Mouse (Mus musculus) T-helper 2 cell (primary cell): ENCODE data around the gene Dact3.

Experiments
- in situ Hi-C: fragments of 300-600 bp; cut with MboI, MseI; formaldehyde crosslinking; loops from one replicate; pipeline ENCODE4 v1.15.1; 2025; ENCODE audit warnings: high pct_unique_total_duplicates

Gene Dact3

GRCm38 (mm10) chr7:16853302-16853831, 21.8 kb upstream of the Dact3 start:
- in situ Hi-C loops = no loop called here

DNA sequence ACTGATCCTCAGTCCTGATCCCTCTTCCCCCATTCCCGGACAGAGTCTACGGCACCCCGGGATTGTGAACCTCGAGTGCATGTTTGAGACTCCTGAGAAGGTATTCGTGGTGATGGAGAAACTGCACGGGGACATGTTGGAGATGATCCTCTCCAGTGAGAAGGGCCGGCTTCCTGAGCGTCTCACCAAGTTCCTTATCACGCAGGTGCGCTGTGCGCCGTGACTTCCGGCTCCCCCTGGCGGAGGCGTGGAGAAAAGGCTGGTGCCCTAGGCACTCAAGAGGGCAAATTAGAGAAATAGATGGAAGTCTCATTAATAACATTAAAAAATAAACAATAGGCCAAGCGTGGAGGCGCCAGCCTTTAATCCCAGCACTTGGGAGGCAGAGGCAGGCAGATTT, 16.8 kb upstream of the Dact3 start:
- in situ Hi-C loops = loop anchor here (5.0 kb wide), 1 partner anchor 64 kb away; the partner anchor contains the start of gene Calm3

GRCm38 (mm10) chr7:16859902-16860651, 15.0 kb upstream of the Dact3 start:
- in situ Hi-C loops = loop anchor here (5.0 kb wide), 1 partner anchor 62 kb away; the partner anchor contains the start of gene Calm3

DNA sequence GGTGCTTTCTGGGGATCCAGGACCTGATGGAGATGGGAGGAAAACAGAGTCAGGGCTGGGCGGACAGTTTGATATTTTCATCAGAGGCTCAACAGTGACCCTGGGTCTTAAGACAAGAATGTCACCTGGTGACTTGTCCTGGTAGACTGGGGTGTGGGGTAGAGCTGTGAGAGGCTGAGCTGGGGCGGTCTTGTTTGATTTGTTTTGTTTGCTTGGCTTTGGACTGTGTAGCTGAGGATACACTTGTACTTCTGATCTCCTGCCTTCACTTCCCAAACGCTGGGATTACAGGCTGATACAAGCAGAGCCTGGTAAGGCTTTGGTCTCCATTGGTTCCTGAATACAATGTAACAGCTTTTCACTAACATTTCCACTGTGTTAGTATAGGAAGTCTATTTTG, 7.6 kb upstream of the Dact3 start:
- in situ Hi-C loops = no loop called here

GRCm38 (mm10) chr7:16869497-16869896, 5.6 kb upstream of the Dact3 start:
- in situ Hi-C loops = no loop called here

- in situ Hi-C loops = no loop called here
These were observed 3.5 kb upstream of the Dact3 start for GRCm38 (mm10) chr7:16871600-16871999.

DNA sequence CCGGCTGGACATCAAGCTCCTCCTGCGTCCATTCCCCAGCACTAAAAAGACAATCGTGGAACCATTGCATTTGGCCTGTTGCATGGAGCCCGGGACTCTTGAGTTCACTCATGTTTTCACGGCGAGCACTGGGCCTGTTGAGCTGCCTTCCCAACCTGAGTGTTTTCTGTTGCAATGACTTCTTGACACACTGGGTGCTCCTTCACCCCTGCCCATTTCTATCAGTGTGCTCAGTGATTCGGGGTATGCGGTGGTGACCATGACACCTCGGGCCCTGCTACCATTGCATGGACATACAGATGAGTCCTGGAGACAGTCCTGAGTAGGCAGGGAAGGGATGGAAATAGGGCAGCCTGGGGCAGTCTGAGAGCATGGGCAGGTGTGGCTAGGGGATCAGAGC, 2.6 kb upstream of the Dact3 start:
- in situ Hi-C loops = no loop called here

- in situ Hi-C loops = no loop called here
These were observed 1.7 kb upstream of the Dact3 start for GRCm38 (mm10) chr7:16873392-16873791.

GRCm38 (mm10) chr7:16874190-16874589, 927 bp upstream of the Dact3 start:
- in situ Hi-C loops = no loop called here

DNA sequence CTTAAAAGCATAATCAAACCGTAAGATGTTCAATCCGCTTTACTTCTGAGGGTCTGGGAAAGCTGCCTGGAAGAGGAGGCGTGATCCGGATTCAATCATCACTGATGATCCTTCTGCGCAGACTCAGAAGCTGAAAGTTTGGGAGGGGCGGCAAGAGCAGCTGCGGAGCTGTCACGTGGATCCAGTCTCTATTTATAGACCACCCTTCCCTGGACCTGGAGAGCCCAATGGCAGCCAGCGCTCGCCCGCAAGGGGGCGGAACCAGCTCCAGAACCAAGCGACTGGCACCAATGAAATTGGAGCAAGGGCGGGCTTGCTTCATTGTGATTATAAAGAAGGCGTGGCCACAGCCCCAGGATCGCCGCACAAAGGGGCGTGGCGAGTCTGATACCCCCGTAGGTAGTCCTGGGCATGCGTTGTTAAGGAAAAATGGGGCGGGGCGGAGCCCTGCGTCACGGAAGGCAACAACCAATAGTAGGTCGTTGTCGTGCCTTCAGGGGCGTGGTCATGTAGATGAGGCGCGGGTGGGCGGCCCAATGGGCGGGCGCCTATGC, 284 bp upstream of the Dact3 start:
- in situ Hi-C loops = loop anchor here (25.0 kb wide), 1 partner anchor 938 kb away; the partner anchor contains the start of gene Nop53

DNA sequence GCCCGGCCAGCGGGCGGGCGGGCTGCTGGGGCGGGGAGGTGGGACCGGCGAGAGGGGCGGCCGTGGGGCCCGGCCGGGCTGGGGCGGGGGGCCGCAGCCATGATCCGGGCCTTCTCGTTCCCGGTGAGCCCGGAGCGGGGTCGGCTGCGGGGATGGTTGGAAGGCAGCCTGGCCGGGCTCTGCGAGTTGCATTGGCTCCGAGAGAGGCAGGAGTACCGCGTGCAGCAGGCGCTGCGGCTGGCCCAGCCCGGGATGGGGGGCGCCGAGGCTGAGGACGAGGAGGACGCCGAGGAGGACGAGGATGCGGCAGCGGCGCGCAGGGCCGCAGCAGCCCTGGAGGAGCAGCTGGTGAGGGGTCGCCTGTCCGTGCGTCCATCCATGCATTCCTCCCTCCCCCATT, 209 bp downstream of the Dact3 start:
- in situ Hi-C loops = loop anchor here (25.0 kb wide), 1 partner anchor 938 kb away; the partner anchor contains the start of gene Nop53

DNA sequence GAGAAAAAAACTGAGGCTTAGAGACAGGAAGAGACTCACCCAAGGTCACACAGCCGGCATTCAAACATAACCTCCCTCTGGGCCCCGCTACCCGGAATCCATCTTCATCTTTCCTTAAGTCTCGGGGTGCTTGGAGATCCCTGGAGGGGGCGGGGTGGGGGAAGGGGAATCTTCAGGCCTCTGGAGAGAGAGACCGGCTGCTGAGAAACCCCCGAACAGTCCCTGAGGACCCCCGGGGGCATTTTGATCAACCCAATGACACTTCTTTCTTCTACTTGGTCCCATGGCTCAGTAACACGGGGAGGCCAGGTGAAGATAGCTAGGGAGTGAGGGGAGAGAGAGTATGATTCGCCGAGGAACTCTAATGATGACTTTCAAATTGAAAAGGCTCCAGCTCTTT, 889 bp downstream of the Dact3 start:
- in situ Hi-C loops = loop anchor here (25.0 kb wide), 1 partner anchor 939 kb away; the partner anchor contains the start of gene Nop53

DNA sequence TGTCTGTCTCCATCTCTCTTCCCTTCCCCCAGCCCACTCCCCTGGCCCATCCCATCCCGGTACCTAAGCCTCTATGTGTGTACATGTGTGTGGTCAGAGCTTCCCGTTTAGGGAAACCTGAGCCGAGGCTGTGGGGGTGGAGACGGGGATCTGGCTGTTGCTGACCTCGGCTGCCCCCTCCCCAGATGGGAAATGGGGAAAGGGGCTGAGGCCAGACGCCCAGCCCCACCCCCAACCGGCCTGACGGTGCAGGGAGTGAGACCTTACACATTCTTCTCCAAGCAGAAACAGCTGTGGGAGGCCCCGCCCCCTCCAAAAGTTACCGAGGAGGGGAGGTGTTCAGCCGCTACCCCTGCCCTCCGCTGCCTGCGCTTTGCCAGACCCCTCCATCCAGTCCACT, 1.5 kb downstream of the Dact3 start:
- in situ Hi-C loops = loop anchor here (25.0 kb wide), 1 partner anchor 939 kb away; the partner anchor contains the start of gene Nop53

DNA sequence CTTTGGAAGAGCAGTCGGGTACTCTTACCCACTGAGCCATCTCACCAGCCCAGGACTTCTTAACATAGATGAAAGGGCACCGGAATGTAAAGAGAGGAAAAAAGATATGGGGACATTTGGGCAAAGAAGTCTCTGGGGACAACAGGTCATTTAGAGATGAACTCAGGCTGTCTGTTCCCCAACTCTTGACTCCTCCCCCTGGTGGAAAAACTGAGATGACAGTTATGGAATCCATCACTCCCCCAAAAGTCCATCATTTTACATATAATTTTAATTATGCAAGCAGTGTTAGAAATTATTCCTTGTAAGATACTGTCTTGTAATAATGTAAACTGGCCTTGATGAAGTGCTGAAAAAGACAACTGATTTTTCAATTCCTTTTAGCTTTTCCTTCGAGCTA, 2.6 kb downstream of the Dact3 start:
- in situ Hi-C loops = loop anchor here (25.0 kb wide), 1 partner anchor 940 kb away; the partner anchor contains the start of gene Nop53

DNA sequence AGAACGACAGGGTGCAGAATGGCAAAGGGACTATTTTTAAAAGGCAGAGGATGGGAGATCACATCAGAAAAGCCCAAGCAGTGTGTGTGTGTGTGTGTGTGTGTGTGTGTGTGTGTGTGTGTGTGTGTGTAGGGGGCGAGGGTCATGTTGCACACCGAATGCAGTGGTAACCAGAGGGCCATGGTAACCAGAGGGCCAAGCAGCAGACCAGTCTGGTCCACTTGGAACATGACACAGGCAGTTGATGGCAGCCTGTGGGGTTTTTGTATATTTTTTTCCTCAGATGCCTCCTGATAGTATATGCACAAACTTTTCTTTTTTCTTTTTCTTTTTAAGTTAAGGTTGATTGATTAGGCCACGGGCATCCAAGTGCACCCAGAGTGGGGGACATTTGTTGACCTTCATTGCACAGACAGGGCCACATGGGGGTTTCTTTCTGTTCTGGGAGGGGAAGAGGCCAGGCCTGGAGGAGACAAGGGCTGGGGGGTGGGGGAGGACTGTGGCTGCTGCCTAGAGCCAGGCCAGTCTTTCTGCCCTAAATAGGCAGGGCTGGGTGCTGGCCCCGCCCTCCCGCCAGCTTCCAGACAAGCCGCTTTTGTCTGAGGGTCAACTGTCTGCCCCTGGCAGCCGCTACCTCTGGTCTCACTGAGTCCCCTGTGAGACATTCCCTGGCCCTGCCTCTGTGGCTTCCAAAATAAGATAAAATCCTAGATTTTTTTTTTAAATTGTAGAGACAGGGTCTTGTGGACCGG, 4.9 kb downstream of the Dact3 start:
- in situ Hi-C loops = loop anchor here (25.0 kb wide), 1 partner anchor 943 kb away; the partner anchor contains the start of gene Nop53

GRCm38 (mm10) chr7:16880615-16881014, 5.5 kb downstream of the Dact3 start:
- in situ Hi-C loops = loop anchor here (25.0 kb wide), 1 partner anchor 943 kb away; the partner anchor contains the start of gene Nop53

GRCm38 (mm10) chr7:16883162-16883561, 8.0 kb downstream of the Dact3 start:
- in situ Hi-C loops = loop anchor here (25.0 kb wide), 1 partner anchor 946 kb away; the partner anchor contains the start of gene Nop53

GRCm38 (mm10) chr7:16884334-16884733, 9.2 kb downstream of the Dact3 start:
- in situ Hi-C loops = loop anchor here (25.0 kb wide), 1 partner anchor 947 kb away; the partner anchor contains the start of gene Nop53

- in situ Hi-C loops = loop anchor here (25.0 kb wide), 1 partner anchor 948 kb away; the partner anchor contains the start of gene Nop53
These were observed 10.2 kb downstream of the Dact3 start for GRCm38 (mm10) chr7:16885271-16885776.

DNA sequence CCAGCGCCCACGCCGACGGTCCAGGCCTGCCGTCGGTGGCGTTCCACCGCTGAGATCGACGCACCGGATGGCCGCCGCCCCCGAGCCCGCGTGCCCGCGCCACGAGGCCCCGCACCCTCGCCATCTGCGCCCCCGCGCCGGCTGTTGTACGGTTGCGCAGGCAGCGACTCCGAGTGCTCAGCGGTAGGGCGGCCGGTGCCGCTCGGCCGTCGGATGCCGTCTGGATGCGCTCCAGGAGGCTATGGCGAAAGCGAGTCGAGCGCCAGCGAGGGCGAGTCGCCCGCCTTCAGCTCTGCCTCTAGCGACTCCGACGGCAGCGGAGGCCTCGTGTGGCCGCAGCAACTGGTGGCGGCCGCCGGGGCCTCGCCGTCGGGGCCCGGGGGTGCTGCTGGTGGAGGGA, 10.8 kb downstream of the Dact3 start:
- in situ Hi-C loops = loop anchor here (25.0 kb wide), 1 partner anchor 949 kb away; the partner anchor contains the start of gene Nop53

GRCm38 (mm10) chr7:16890536-16890935, 15.4 kb downstream of the Dact3 start:
- in situ Hi-C loops = loop anchor here (25.0 kb wide), 1 partner anchor 953 kb away; the partner anchor contains the start of gene Nop53
